Mouse (Mus musculus) B cell, adult (primary cell): ENCODE measurements around the gene Arhgap25. TPM values are rescaled to one million over a fixed set of nuclear protein-coding genes. Genes with fewer than 3 reads are reported as not detected.

Experiments
- total RNA-seq: library from RNA; stranded (reverse); gene quantifications from 4 replicates; pipeline ENCODE4 v1.2.4, GENCODE M21; 2023; ENCODE audit not compliant: inconsistent age

Arhgap25 gene
- 148 to 165 TPM (median 155 TPM) in 4 replicates for total RNA-seq

GRCm38 (mm10) chr6:87532953-87533710 lies at the start of gene Arhgap25:
Gene Arhgap25, minus strand, starts transcription at chr6:87533259.

GRCm38 (mm10) chr6:87428487-87429044 lies 104.5 kb downstream of the Arhgap25 start, which contains the start of gene Bmp10:
Gene Bmp10, plus strand, starts transcription at chr6:87428994.

Other genes with a start within 250 kb of the Arhgap25 start
- gene Antxr1, start 197.4 kb downstream of the Arhgap25 start, total RNA-seq: 0.15 to 0.70 TPM (median 0.31 TPM) in 4 replicates
- not detected in 4 replicates for gene Gkn1, start 182.3 kb downstream of the Arhgap25 start, total RNA-seq
- gene Gkn2, start 159.9 kb downstream of the Arhgap25 start, total RNA-seq: not detected in 4 replicates
- gene Gkn3, start 144.3 kb downstream of the Arhgap25 start, total RNA-seq: not detected in 4 replicates
- gene Bmp10, start 104.3 kb downstream of the Arhgap25 start, total RNA-seq: not detected in 4 replicates
- 0.16 to 0.69 TPM (median 0.23 TPM) in 4 replicates for gene Prokr1, start 57.5 kb upstream of the Arhgap25 start, total RNA-seq
- 4.6 to 5.4 TPM (median 5.1 TPM) in 4 replicates for gene Aplf, start 138.9 kb upstream of the Arhgap25 start, total RNA-seq
- gene Efcc1, start 197.6 kb upstream of the Arhgap25 start, total RNA-seq: not detected in 4 replicates
- not detected in 4 replicates for gene Gp9, start 244.8 kb upstream of the Arhgap25 start, total RNA-seq